ENCODE assay signal across 37 mouse cellular contexts in the genomic region with DNA sequence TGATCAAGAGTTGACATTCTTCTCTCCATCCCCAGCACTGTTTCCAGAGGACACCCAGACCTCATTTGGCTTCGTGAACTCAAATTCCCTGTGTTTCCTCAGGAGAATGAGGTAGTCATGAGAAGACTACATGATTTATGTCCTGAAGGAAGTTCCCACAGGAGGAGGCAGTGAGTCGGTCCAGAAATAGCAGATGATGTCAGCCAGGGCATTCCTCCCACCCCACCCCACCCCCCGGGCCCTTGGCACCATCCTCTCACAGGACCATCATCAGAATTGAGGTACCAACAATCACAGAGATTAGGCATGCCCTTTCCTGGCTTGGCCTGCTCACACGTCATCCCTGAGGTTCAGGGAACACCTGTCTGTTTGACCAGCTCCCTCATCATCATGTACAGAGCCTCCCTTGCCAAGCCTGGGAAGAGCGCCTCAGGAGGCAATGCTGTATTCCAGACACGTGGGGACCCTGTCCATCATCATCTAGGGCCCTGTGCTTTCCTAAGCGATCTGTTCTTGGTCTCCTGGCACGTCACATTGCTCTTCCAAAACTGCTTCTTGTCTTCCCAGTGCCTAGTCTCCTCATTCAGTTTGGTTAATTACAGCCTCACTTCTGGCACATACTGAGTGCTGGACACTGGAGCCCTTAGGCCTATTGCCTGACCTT. TPM values are rescaled to one million over a fixed set of nuclear protein-coding genes. Genes with fewer than 3 reads are reported as not detected.
DNase-seq lines count a peak whose midpoint lies in the region; ATAC-seq and TF ChIP-seq lines count a peak whose summit lies in the region.
"Had no signal": no experiment of that assay in that cellular context is flagged by ENCODE, and none has a peak within 500 bp of the region (broad histone marks: within the 10 kb centered on the region; RNA-seq: fewer than 3 reads in every experiment).

No protein-coding gene starts in this region.

- H3K27me3 ChIP-seq in hindbrain, embryonic 15.5 days, result no peaks in the 10 kb centered on the region
- no peaks in the 10 kb centered on the region for H3K27me3 ChIP-seq in hindbrain, embryonic 10.5 days (ENCODE audit: insufficient read depth, poor library complexity, severe bottlenecking)
- no peaks in the 10 kb centered on the region; the same call in 1 of the 2 replicates for H3K27me3 ChIP-seq in midbrain, postnatal 0 days (ENCODE audit: insufficient read depth, low read length)
- H3K27me3 ChIP-seq in midbrain, embryonic 15.5 days (replicated peaks), result 0 out of 2 replicates have a peak, but pooled peaks cover 3% of the 10 kb centered on the region
- H3K27me3 ChIP-seq: embryonic facial prominence, embryonic 13.5 days; forebrain, embryonic 15.5 days; limb, embryonic 13.5 days; lung, embryonic 15.5 days; neural tube, embryonic 12.5 days; stomach, embryonic 15.5 days had no signal

- no peaks in the 10 kb centered on the region for H3K36me3 ChIP-seq in hindbrain, embryonic 15.5 days
- H3K36me3 ChIP-seq in hindbrain, embryonic 10.5 days, result no peaks in the 10 kb centered on the region
- H3K36me3 ChIP-seq in midbrain, postnatal 0 days (ENCODE audit: insufficient read depth, low read length), result no peaks in the 10 kb centered on the region
- H3K36me3 ChIP-seq in midbrain, embryonic 15.5 days (replicated peaks), result no peaks in the 10 kb centered on the region
- H3K36me3 ChIP-seq: embryonic facial prominence, embryonic 13.5 days; forebrain, embryonic 10.5 days; forebrain, embryonic 15.5 days; limb, embryonic 13.5 days; lung, embryonic 15.5 days; midbrain, embryonic 10.5 days; neural tube, embryonic 12.5 days; stomach, embryonic 15.5 days had no signal

- no peak overlapping the region for H3K4me2 ChIP-seq in hindbrain, embryonic 15.5 days
- no peak overlapping the region for H3K4me2 ChIP-seq in midbrain, postnatal 0 days (ENCODE audit: low read depth, low read length, poor library complexity, severe bottlenecking)
- H3K4me2 ChIP-seq in midbrain, embryonic 15.5 days, result no peak overlapping the region
- H3K4me2 ChIP-seq: embryonic facial prominence, embryonic 13.5 days; forebrain, embryonic 15.5 days; heart, embryonic 11.5 days; limb, embryonic 13.5 days; liver, embryonic 11.5 days; lung, embryonic 15.5 days; neural tube, embryonic 12.5 days; stomach, embryonic 15.5 days had no signal

- H3K9me3 ChIP-seq in hindbrain, embryonic 15.5 days, result no peaks in the 10 kb centered on the region
- H3K9me3 ChIP-seq in hindbrain, embryonic 10.5 days, result no peaks in the 10 kb centered on the region
- no peaks in the 10 kb centered on the region for H3K9me3 ChIP-seq in midbrain, postnatal 0 days (ENCODE audit: low read length)
- H3K9me3 ChIP-seq in midbrain, embryonic 15.5 days, result no peaks in the 10 kb centered on the region
- H3K9me3 ChIP-seq: embryonic facial prominence, embryonic 13.5 days; forebrain, embryonic 10.5 days; forebrain, embryonic 15.5 days; limb, embryonic 13.5 days; lung, embryonic 15.5 days; midbrain, embryonic 10.5 days; neural tube, embryonic 12.5 days; stomach, embryonic 15.5 days had no signal

- TF ChIP-seq CTCF in midbrain, postnatal 0 days (IDR thresholded peaks at IDR 0.05), result no peak

- DNase-seq in hindbrain, embryonic 10.5 days (ENCODE audit: low spot score), result no peak
- peak; percentile 47 for DNase-seq in midbrain, postnatal 0 days (ENCODE audit: low spot score)
- DNase-seq in cerebellum, adult 9-11 months, result peak; percentile 14
- DNase-seq in cerebellum, postnatal 25 days, result peak; percentile 20 to 21
- DNase-seq in embryo, embryonic 11 days, result no peak
- DNase-seq: adrenal gland, adult 8-10 months; B cell, adult 2 months; gastrocnemius, postnatal 25 days; heart, adult 11 months; heart, postnatal 4 days; kidney, adult 9 months; kidney, postnatal 10 days had no signal

- WGBS in hindbrain, embryonic 15.5 days, result 58% methylated on average over 8 of the region's 8 CpGs
- 84% methylated on average over 8 of the region's 8 CpGs for WGBS in hindbrain, embryonic 10.5 days
- WGBS in midbrain, postnatal 0 days, result 67% methylated on average over 8 of the region's 8 CpGs
- WGBS in midbrain, embryonic 15.5 days, result 79% methylated on average over 8 of the region's 8 CpGs

- no peak overlapping the region for H3K4me3 ChIP-seq in hindbrain, embryonic 15.5 days
- no peak overlapping the region for H3K4me3 ChIP-seq in hindbrain, embryonic 10.5 days
- H3K4me3 ChIP-seq in midbrain, postnatal 0 days (ENCODE audit: low read depth, low read length), result no peak overlapping the region
- H3K4me3 ChIP-seq in midbrain, embryonic 15.5 days, result no peak overlapping the region
- H3K4me3 ChIP-seq: embryonic facial prominence, embryonic 13.5 days; forebrain, embryonic 10.5 days; forebrain, embryonic 15.5 days; left cerebral cortex, adult 2 months; limb, embryonic 13.5 days; lung, embryonic 15.5 days; midbrain, embryonic 10.5 days; myocyte; neural tube, embryonic 12.5 days; stomach, embryonic 15.5 days had no signal

- no peaks in the 10 kb centered on the region; the same call in 1 of the 2 replicates for H3K4me1 ChIP-seq in hindbrain, embryonic 15.5 days (replicated peaks)
- peaks cover 10% of the 10 kb centered on the region; the same call in 1 of the 2 replicates for H3K4me1 ChIP-seq in hindbrain, embryonic 10.5 days (replicated peaks)
- 0 out of 2 replicates have a peak, but pooled peaks cover 5% of the 10 kb centered on the region for H3K4me1 ChIP-seq in midbrain, postnatal 0 days (ENCODE audit: insufficient read depth, low read length)
- peaks cover 8% of the 10 kb centered on the region; the same call in 1 of the 2 replicates for H3K4me1 ChIP-seq in midbrain, embryonic 15.5 days
- H3K4me1 ChIP-seq: embryonic facial prominence, embryonic 13.5 days; forebrain, embryonic 15.5 days; limb, embryonic 13.5 days; lung, embryonic 15.5 days; stomach, embryonic 15.5 days had no signal

- H3K9ac ChIP-seq in hindbrain, embryonic 15.5 days, result no peak overlapping the region
- H3K9ac ChIP-seq in midbrain, postnatal 0 days (replicated peaks; ENCODE audit: low read length, poor library complexity, severe bottlenecking), result no peak overlapping the region
- no peak overlapping the region for H3K9ac ChIP-seq in midbrain, embryonic 15.5 days
- H3K9ac ChIP-seq: embryonic facial prominence, embryonic 13.5 days; forebrain, embryonic 15.5 days; limb, embryonic 13.5 days; lung, embryonic 15.5 days; neural tube, embryonic 12.5 days; stomach, embryonic 15.5 days had no signal

- H3K27ac ChIP-seq in hindbrain, embryonic 15.5 days (replicated peaks), result no peak overlapping the region
- no peak overlapping the region for H3K27ac ChIP-seq in hindbrain, embryonic 10.5 days
- no peak overlapping the region for H3K27ac ChIP-seq in midbrain, postnatal 0 days (ENCODE audit: low read depth, low read length)
- H3K27ac ChIP-seq in midbrain, embryonic 15.5 days, result no peak overlapping the region
- H3K27ac ChIP-seq: embryonic facial prominence, embryonic 13.5 days; forebrain, embryonic 10.5 days; forebrain, embryonic 15.5 days; left cerebral cortex, adult 2 months; limb, embryonic 13.5 days; lung, embryonic 15.5 days; midbrain, embryonic 10.5 days; neural tube, embryonic 12.5 days; stomach, embryonic 15.5 days had no signal

- peak; percentile 63; the same call in 1 of the 2 replicates for ATAC-seq in hindbrain, embryonic 15.5 days (ENCODE audit: low FRiP score, low read depth)
- ATAC-seq in midbrain, postnatal 0 days (ENCODE audit: low FRiP score), result no peak
- ATAC-seq in midbrain, embryonic 15.5 days (replicated peaks), result no peak
- ATAC-seq: forebrain, embryonic 15.5 days; intestine, postnatal 0 days; midbrain, embryonic 16.5 days had no signal

RNA-seq across cellular contexts. Expression of gene Ccl1, which starts 31.2 kb away (rescaled TPM):
- polyA plus RNA-seq in hindbrain, embryonic 15.5 days (2015; fragmentation: Nextera tagmentation; extraction: Ambion mirVana), result 0.66 and 0.81 TPM in 2 replicates
- polyA plus RNA-seq in hindbrain, embryonic 10.5 days (2016; fragmentation: Nextera tagmentation; extraction: Ambion mirVana), result not detected in 2 replicates
- not detected in 2 replicates for total RNA-seq in midbrain, postnatal 0 days (2014; rRNA removed)
- polyA plus RNA-seq in midbrain, postnatal 0 days (2015; fragmentation: Nextera tagmentation; extraction: Ambion mirVana), result 1.3 TPM in 2 replicates
- polyA plus RNA-seq in midbrain, embryonic 15.5 days (2015; fragmentation: Nextera tagmentation; extraction: Ambion mirVana), result 0.62 and 0.88 TPM in 2 replicates
- total RNA-seq: adrenal gland, adult 8-10 months; adrenal gland, postnatal 4 days; gastrocnemius, adult 18-20 months; gastrocnemius, postnatal 25 days; heart, postnatal 4 days; layer of hippocampus, postnatal 10 days; left cerebral cortex, adult 2 months; left cerebral cortex, postnatal 25 days; megakaryocyte progenitor cell, adult 5-6 weeks had no signal
- polyA plus RNA-seq: cerebellum, adult 2 months; embryonic facial prominence, embryonic 13.5 days; forebrain, embryonic 10.5 days; forebrain, embryonic 15.5 days; frontal cortex, adult 2 months; heart, embryonic 11.5 days; intestine, postnatal 0 days; large intestine, adult 2 months; limb, embryonic 13.5 days; liver, embryonic 11.5 days; liver, embryonic 16.5 days; lung, embryonic 15.5 days; midbrain, embryonic 10.5 days; myocyte; neural tube, embryonic 12.5 days; stomach, embryonic 15.5 days had no signal

Comparison
In these comparisons a context has a peak if more than half of its experiments do, and no peak if none do; other contexts are left out.
1. DNase-seq: peak in midbrain, postnatal 0 days (single experiment), cerebellum, adult 9-11 months (single experiment) and cerebellum, postnatal 25 days (2 of 2); none in hindbrain, embryonic 10.5 days (single experiment) and embryo, embryonic 11 days (single experiment).